Mouse (Mus musculus) C2C12 (cell line): ENCODE data around the gene Nphp1.

Experiments
- CEBPB ChIP-seq: IDR thresholded peaks from one replicate; pipeline ENCODE4 v1.6.1; 2011; ENCODE audit warnings: low read depth, mild to moderate bottlenecking, control low read depth, moderate library complexity
- CTCF ChIP-seq: IDR thresholded peaks from one replicate; pipeline ENCODE4 v1.5.1; 2011; ENCODE audit not compliant: control insufficient read depth, insufficient read depth, insufficient read length
- FOSL1 ChIP-seq: IDR thresholded peaks from one replicate; pipeline ENCODE4 v1.8.0; 2011; ENCODE audit warnings: mild to moderate bottlenecking, low read length; ENCODE audit not compliant: poor library complexity, insufficient read depth, severe bottlenecking
- MAX ChIP-seq: IDR thresholded peaks from one replicate; pipeline ENCODE4 v1.6.1; 2011; ENCODE audit warnings: mild to moderate bottlenecking, control low read depth
- MYOD1 ChIP-seq: IDR thresholded peaks from one replicate; pipeline ENCODE4 v1.6.1; 2011; ENCODE audit warnings: low read depth; ENCODE audit not compliant: control insufficient read depth, insufficient read length
- MYOG ChIP-seq: IDR thresholded peaks from one replicate; pipeline ENCODE4 v1.6.1; 2011; ENCODE audit not compliant: control insufficient read depth, insufficient read length; ENCODE audit errors: extremely low read depth
- USF1 ChIP-seq: IDR thresholded peaks from one replicate; pipeline ENCODE4 v1.6.1; 2011; ENCODE audit warnings: low read depth, mild to moderate bottlenecking, control low read depth, moderate library complexity

GRCm38 (mm10) chr2:127778451-127778850 lies 10.2 kb downstream of the Nphp1 start:
- TF ChIP-seq CTCF (no peak), MAX (no peak), CEBPB (no peak), FOSL1 (no peak), USF1 (no peak), MYOD1 (no peak), MYOG (no peak)
